8 mouse cellular contexts compared by ENCODE assay signal in the genomic region with DNA sequence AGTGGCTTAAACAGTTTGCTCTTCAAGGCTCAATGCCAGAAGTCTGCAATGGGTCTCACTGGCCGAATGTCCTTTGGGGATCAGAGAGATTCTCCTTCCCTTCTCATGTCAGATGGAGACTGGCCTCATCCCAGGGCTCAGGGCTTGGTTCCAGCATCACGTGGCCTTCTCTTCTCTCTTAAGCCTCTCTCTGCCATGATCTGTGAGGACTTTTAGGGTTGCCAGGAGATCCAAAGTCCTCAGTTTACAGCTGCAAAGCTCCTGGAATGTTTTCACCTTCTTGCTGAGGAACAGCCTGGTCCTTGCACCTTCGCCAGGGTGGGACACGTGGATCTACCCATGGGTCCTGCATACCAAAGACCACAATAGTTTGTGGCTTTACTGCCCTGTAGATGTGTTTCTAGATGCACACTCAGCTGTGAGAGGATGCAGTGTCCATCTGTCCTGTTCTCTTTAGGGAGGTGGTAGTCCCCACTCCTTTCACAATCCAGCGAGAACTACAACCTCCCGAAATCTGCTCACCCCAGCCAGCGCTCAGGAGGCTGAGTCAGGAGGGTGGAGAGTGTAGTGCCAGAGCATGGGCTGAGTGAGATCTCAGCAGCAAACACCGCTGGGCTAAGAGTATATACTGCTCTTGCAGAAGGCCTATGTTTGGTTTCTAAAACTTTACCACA. TPM values are rescaled to one million over a fixed set of nuclear protein-coding genes. Genes with fewer than 3 reads are reported as not detected.
DNase-seq lines count a peak whose midpoint lies in the region; ATAC-seq and TF ChIP-seq lines count a peak whose summit lies in the region.

No protein-coding gene starts in this region.

- no peak overlapping the region for H3K4me3 ChIP-seq in cerebellum, adult 2 months (replicated peaks; ENCODE audit: insufficient read depth, low read depth, low read length)
- H3K4me3 ChIP-seq in embryonic facial prominence, embryonic 10.5 days, result peak overlapping the region; percentile 81; the same call in 1 of the 2 replicates
- peak overlapping the region; percentile 95; the same call in 1 of the 2 replicates for H3K4me3 ChIP-seq in heart, embryonic 11.5 days (ENCODE audit: low read depth, low read length)
- no peak overlapping the region for H3K4me3 ChIP-seq in stomach, embryonic 16.5 days (replicated peaks; ENCODE audit: low read length)

- H3K27ac ChIP-seq in cerebellum, adult 2 months (ENCODE audit: insufficient read depth, low read length), result no peak overlapping the region
- H3K27ac ChIP-seq in embryonic facial prominence, embryonic 10.5 days (replicated peaks), result no peak overlapping the region; the same call in 1 of the 2 replicates
- peak overlapping the region; percentile 94; the same call in 1 of the 2 replicates for H3K27ac ChIP-seq in heart, embryonic 11.5 days (ENCODE audit: low read depth, low read length)
- peak overlapping the region; percentile 43; the same call in 1 of the 2 replicates for H3K27ac ChIP-seq in stomach, embryonic 16.5 days (ENCODE audit: low read length)

- peaks cover 4% of the 10 kb centered on the region; the same call in 1 of the 2 replicates for H3K4me1 ChIP-seq in cerebellum, adult 2 months (ENCODE audit: control insufficient read depth, insufficient read depth, low read length)
- H3K4me1 ChIP-seq in embryonic facial prominence, embryonic 10.5 days, result peaks cover 51% of the 10 kb centered on the region
- peaks cover 52% of the 10 kb centered on the region for H3K4me1 ChIP-seq in heart, embryonic 11.5 days (ENCODE audit: control insufficient read depth, insufficient read depth, low read length)
- H3K4me1 ChIP-seq in stomach, embryonic 16.5 days (ENCODE audit: control insufficient read depth, insufficient read depth, low read length), result peaks cover 17% of the 10 kb centered on the region

- H3K4me2 ChIP-seq in heart, embryonic 11.5 days, result peak overlapping the region; percentile 90
- H3K4me2 ChIP-seq in stomach, embryonic 16.5 days (ENCODE audit: low read depth, low read length), result peak overlapping the region; percentile 1; the same call in 1 of the 2 replicates

- ATAC-seq in heart, embryonic 11.5 days (replicated peaks; ENCODE audit: insufficient number of reproducible peaks, low FRiP score, low TSS enrichment), result no peak
- no peak for ATAC-seq in stomach, embryonic 16.5 days (ENCODE audit: insufficient read depth, low FRiP score)

- H3K9ac ChIP-seq in heart, embryonic 11.5 days (ENCODE audit: low read depth, low read length), result peak overlapping the region; percentile 98; the same call in 1 of the 2 replicates
- H3K9ac ChIP-seq in stomach, embryonic 16.5 days (ENCODE audit: low read length), result no peak overlapping the region

- DNase-seq in cerebellum, postnatal 10 days, result peak; percentile 91 to 94
- no peak for DNase-seq in cerebellum, adult 2 months
- no peak for DNase-seq in embryonic facial prominence, embryonic 10.5 days (ENCODE audit: low spot score)
- peak; percentile 35 to 68 for DNase-seq in kidney, postnatal 36 days
- DNase-seq in c-Kit-positive CD71-positive TER-119-positive erythroid progenitor cells, embryonic 14.5 days (ENCODE audit: low spot score), result no peak
- DNase-seq in yolk sac, embryonic 10.5 days (ENCODE audit: low spot score), result no peak

- peaks cover 49% of the 10 kb centered on the region for H3K36me3 ChIP-seq in embryonic facial prominence, embryonic 10.5 days (replicated peaks)
- 0 out of 2 replicates have a peak, but pooled peaks cover 4% of the 10 kb centered on the region for H3K36me3 ChIP-seq in heart, embryonic 11.5 days (ENCODE audit: control insufficient read depth, insufficient read depth, low read length)
- no peaks in the 10 kb centered on the region for H3K36me3 ChIP-seq in stomach, embryonic 16.5 days (ENCODE audit: control insufficient read depth, insufficient read depth, low read length)

- no peak for TF ChIP-seq CTCF in cerebellum, adult 2 months (IDR thresholded peaks at IDR 0.05; ENCODE audit: borderline replicate concordance, insufficient read depth, low read depth, low read length)

- no peaks in the 10 kb centered on the region; the same call in 1 of the 2 replicates for H3K27me3 ChIP-seq in cerebellum, adult 2 months (ENCODE audit: control insufficient read depth, insufficient read depth, low read length)
- H3K27me3 ChIP-seq in embryonic facial prominence, embryonic 10.5 days (replicated peaks; ENCODE audit: low read depth, poor library complexity, severe bottlenecking), result peaks cover 9% of the 10 kb centered on the region; the same call in 1 of the 2 replicates
- H3K27me3 ChIP-seq in heart, embryonic 11.5 days (ENCODE audit: control insufficient read depth, insufficient read depth, low read length), result no peaks in the 10 kb centered on the region
- no peaks in the 10 kb centered on the region for H3K27me3 ChIP-seq in stomach, embryonic 16.5 days (ENCODE audit: control insufficient read depth, insufficient read depth, low read length)

- TF ChIP-seq POLR2A in cerebellum, adult 2 months (IDR thresholded peaks at IDR 0.05; ENCODE audit: borderline replicate concordance, insufficient read depth, low read length), result no peak

- H3K9me3 ChIP-seq in embryonic facial prominence, embryonic 10.5 days, result peaks cover 6% of the 10 kb centered on the region; the same call in 1 of the 2 replicates
- H3K9me3 ChIP-seq in heart, embryonic 11.5 days (replicated peaks; ENCODE audit: control insufficient read depth, low read length), result no peaks in the 10 kb centered on the region
- no peaks in the 10 kb centered on the region; the same call in 1 of the 2 replicates for H3K9me3 ChIP-seq in stomach, embryonic 16.5 days (replicated peaks; ENCODE audit: control insufficient read depth, low read length)

- 62% methylated on average over 8 of the region's 8 CpGs for WGBS in cerebellum, adult 2 months
- WGBS in embryonic facial prominence, embryonic 10.5 days, result 97% methylated on average over 8 of the region's 8 CpGs
- 92% methylated on average over 8 of the region's 8 CpGs for WGBS in heart, embryonic 11.5 days (ENCODE audit: insufficient replicate concordance)
- WGBS in stomach, embryonic 16.5 days, result 80% methylated on average over 8 of the region's 8 CpGs

RNA-seq across cellular contexts. Expression of gene Rgs12, which starts 2.1 kb away (rescaled TPM):
- 13.0 and 16.0 TPM in 2 replicates for polyA plus RNA-seq in cerebellum, adult 2 months (2012; rRNA removed)
- 52.7 and 54.5 TPM in 2 replicates for polyA plus RNA-seq in embryonic facial prominence, embryonic 10.5 days (2016; fragmentation: Nextera tagmentation; extraction: Ambion mirVana)
- 25.6 and 29.5 TPM in 2 replicates for polyA plus RNA-seq in heart, embryonic 11.5 days (2014; fragmentation: Nextera tagmentation; extraction: Ambion mirVana)
- polyA plus RNA-seq in stomach, embryonic 16.5 days (2015; fragmentation: Nextera tagmentation; extraction: Ambion mirVana), result 31.8 and 34.4 TPM in 2 replicates

RNA-seq across cellular contexts. Expression of gene Msantd1, which starts 43.5 kb away (rescaled TPM):
- polyA plus RNA-seq in cerebellum, adult 2 months (2012; rRNA removed), result 5.5 and 6.8 TPM in 2 replicates
- 0.63 and 1.2 TPM in 2 replicates for polyA plus RNA-seq in embryonic facial prominence, embryonic 10.5 days (2016; fragmentation: Nextera tagmentation; extraction: Ambion mirVana)
- polyA plus RNA-seq in heart, embryonic 11.5 days (2014; fragmentation: Nextera tagmentation; extraction: Ambion mirVana), result 0.42 and 0.97 TPM in 2 replicates
- polyA plus RNA-seq in stomach, embryonic 16.5 days (2015; fragmentation: Nextera tagmentation; extraction: Ambion mirVana), result 0.59 and 0.65 TPM in 2 replicates

Comparison
In these comparisons a context has a peak if more than half of its experiments do, and no peak if none do; other contexts are left out.
1. DNase-seq: peak in cerebellum, postnatal 10 days (2 of 2) and kidney, postnatal 36 days (2 of 2); none in cerebellum, adult 2 months (0 of 2), embryonic facial prominence, embryonic 10.5 days (single experiment), c-Kit-positive CD71-positive TER-119-positive erythroid progenitor cells, embryonic 14.5 days (single experiment) and yolk sac, embryonic 10.5 days (single experiment).
2. H3K27ac ChIP-seq: peak in heart, embryonic 11.5 days (single experiment) and stomach, embryonic 16.5 days (single experiment); none in cerebellum, adult 2 months (single experiment) and embryonic facial prominence, embryonic 10.5 days (single experiment).
3. H3K4me3 ChIP-seq: peak in embryonic facial prominence, embryonic 10.5 days (single experiment) and heart, embryonic 11.5 days (single experiment); none in cerebellum, adult 2 months (single experiment) and stomach, embryonic 16.5 days (single experiment).